Mouse (Mus musculus) kidney, adult 2 months (tissue): ENCODE data around the gene Bcl2l1. TPM values are rescaled to one million over a fixed set of nuclear protein-coding genes. Genes with fewer than 3 reads are reported as not detected.
A peak's percentile ranks its signal among the peaks of the same experiment; 100 is the strongest.

Source experiments
- DNase-seq: peaks from one replicate; pipeline ENCODE4 v3.0.0; 2021
- H3K27ac ChIP-seq: fragments of 200-500 bp; 2 replicates; pipeline ENCODE4 v1.5.1; 2012; ENCODE audit warnings: low read depth, low read length, control low read depth, inconsistent platforms; ENCODE audit not compliant: insufficient read depth
- H3K27me3 ChIP-seq: fragments of 200-500 bp; replicated peaks from 2 replicates; pipeline ENCODE4 v1.6.1; 2012; ENCODE audit warnings: mild to moderate bottlenecking, moderate library complexity, low read length, inconsistent platforms; ENCODE audit not compliant: control insufficient read depth, insufficient read depth
- H3K36me3 ChIP-seq: fragments of 200-500 bp; 2 replicates; pipeline ENCODE4 v1.6.1; 2012; ENCODE audit warnings: mild to moderate bottlenecking, moderate library complexity, low read length, inconsistent platforms; ENCODE audit not compliant: control insufficient read depth, insufficient read depth
- H3K4me1 ChIP-seq: fragments of 200-500 bp; 2 replicates; pipeline ENCODE4 v1.6.1; 2011; ENCODE audit warnings: low read length; ENCODE audit not compliant: control insufficient read depth, insufficient read depth
- H3K4me3 ChIP-seq: fragments of 200-500 bp; 2 replicates; pipeline ENCODE4 v1.5.1; 2011; ENCODE audit warnings: mild to moderate bottlenecking, low read depth, low read length, control low read depth; ENCODE audit not compliant: insufficient read depth
- CTCF ChIP-seq: fragments of 200-500 bp; conservative IDR thresholded peaks from 2 replicates; pipeline ENCODE4 v1.5.1; 2011; ENCODE audit warnings: low read depth, mild to moderate bottlenecking, control low read depth, low read length, moderate library complexity, mixed read lengths; ENCODE audit not compliant: insufficient read depth, insufficient read length
- POLR2A ChIP-seq: fragments of 200-500 bp; IDR thresholded peaks from one replicate; pipeline ENCODE4 v1.6.1; 2011; ENCODE audit warnings: low read depth, low read length, control low read depth
- WGBS: fragments of 180-500 bp; shearing (Covaris S2); methylation state at CpG from one replicate; pipeline ENCODE4 v1.1.7; 2018; 5-methylcytosine and 5-hydroxymethylcytosine counted together
- polyA plus RNA-seq: library from polyadenylated mRNA; depleted of rRNA; stranded (reverse); fragments of >200 nt; gene quantifications from 2 replicates; pipeline ENCODE4 v1.2.3, GENCODE M21; 2012

Bcl2l1 gene
- polyA plus RNA-seq, 1 experiment: 126 TPM

DNA sequence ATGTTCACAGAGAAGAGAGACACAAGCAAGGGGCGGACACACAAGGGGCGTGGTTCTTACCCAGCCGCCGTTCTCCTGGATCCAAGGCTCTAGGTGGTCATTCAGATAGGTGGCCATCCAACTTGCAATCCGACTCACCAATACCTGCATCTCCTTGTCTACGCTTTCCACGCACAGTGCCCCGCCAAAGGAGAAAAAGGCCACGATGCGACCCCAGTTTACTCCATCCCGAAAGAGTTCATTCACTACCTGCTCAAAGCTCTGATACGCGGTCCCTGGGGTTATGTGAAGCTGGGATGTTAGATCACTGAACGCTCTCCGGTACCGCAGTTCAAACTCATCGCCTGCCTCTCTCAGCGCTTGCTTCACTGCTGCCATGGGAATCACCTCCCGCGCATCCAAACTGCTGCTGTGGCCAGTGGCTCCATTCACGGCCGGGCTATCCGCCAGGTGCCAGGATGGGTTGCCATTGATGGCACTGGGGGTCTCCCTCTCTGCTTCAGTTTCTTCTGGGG, 2.1 kb downstream of the Bcl2l1 start:
- Histone ChIP-seq H3K4me1 (peaks cover 24% of the 10 kb centered on the region), H3K36me3 (peaks cover 2% of the 10 kb centered on the region; the same call in 1 of the 2 replicates), H3K4me3 (peak overlapping the region; percentile 91), H3K27me3 (no peaks in the 10 kb centered on the region), H3K27ac (peak overlapping the region; percentile 100)
- WGBS: 13% methylated on average over 23 of the region's 23 CpGs
- peak; percentile 64 for DNase-seq
- no peak for TF ChIP-seq POLR2A
- no peak for TF ChIP-seq CTCF

DNA sequence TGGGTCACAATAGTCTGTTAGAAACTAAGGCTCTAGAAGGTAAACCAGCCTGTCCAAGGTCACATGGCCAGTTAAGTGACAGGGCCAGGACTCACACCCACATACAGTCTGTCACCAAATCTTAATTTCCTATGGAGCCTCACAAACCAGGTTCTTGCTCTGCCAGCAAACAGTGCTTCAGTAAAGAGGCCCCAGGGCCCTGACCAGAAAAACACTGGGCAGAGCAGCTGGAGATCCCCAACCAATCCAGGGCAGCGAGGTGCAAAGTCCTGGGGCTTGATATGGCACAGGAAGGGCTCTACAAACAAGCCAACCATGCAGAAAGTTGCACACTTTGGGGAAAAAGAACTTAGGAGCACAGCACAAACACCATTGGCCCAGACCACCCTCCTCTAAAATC, 3.0 kb downstream of the Bcl2l1 start:
- DNase-seq: peak; percentile 89
- TF ChIP-seq CTCF: no peak
- TF ChIP-seq POLR2A: no peak
- Histone ChIP-seq H3K27me3 (no peaks in the 10 kb centered on the region), H3K27ac (peak overlapping the region; percentile 100), H3K4me3 (peak overlapping the region; percentile 91), H3K36me3 (peaks cover 2% of the 10 kb centered on the region; the same call in 1 of the 2 replicates), H3K4me1 (peaks cover 26% of the 10 kb centered on the region)
- 8% methylated on average over 1 of the region's 1 CpGs for WGBS

GRCm38 (mm10) chr2:152828011-152828370, 3.5 kb downstream of the Bcl2l1 start:
- Histone ChIP-seq H3K36me3 (peaks cover 2% of the 10 kb centered on the region; the same call in 1 of the 2 replicates), H3K4me1 (peaks cover 26% of the 10 kb centered on the region), H3K4me3 (peak overlapping the region; percentile 91), H3K27me3 (no peaks in the 10 kb centered on the region), H3K27ac (peak overlapping the region; percentile 100)
- peak; percentile 83 for DNase-seq
- TF ChIP-seq POLR2A: no peak
- TF ChIP-seq CTCF: no peak
- WGBS: 13% methylated on average over 4 of the region's 4 CpGs

DNA sequence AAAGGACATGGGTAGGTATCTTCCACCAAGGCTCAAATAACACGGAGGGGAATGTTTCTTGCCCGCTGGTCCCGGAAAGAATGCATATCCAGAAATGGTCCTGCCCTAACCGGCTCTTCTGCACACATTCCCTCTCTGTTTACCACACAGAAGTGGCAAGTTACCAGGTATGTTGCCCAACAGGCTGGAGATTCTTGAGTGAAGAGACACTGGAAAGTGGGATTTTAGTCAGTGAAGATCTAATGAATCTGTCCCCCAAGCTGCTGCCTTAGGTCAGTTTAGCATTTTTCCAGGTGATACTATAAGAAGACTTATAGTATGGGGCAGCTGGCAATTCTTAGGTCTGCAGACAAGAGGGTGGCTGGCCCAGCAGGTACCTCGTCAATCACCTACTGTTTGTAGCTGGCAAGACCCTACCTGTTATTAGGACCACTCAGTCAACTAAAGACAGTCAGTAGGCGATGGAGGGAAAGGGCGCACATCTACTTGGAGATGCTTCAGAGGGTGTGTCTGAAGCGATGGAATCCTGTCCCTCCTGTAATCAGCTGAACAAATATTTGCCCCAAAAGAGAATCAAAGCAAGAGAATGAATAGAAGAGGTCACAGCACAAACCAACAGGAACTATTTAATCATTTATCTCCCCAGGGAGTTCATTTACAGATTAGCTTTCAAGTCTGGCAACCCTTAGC, 4.1 kb downstream of the Bcl2l1 start:
- H3K4me3 ChIP-seq: peak overlapping the region; percentile 91
- DNase-seq: peak; percentile 35

GRCm38 (mm10) chr2:152826481-152826880, 5.0 kb downstream of the Bcl2l1 start:
- DNase-seq: peak; percentile 3
- peak overlapping the region; percentile 67 for H3K27ac ChIP-seq
- no peaks in the 10 kb centered on the region for H3K27me3 ChIP-seq
- peaks cover 2% of the 10 kb centered on the region; the same call in 1 of the 2 replicates for H3K36me3 ChIP-seq
- H3K4me1 ChIP-seq: peaks cover 35% of the 10 kb centered on the region
- TF ChIP-seq CTCF: no peak
- WGBS: 56% methylated on average over 3 of the region's 3 CpGs
- no peak overlapping the region; the same call in 1 of the 2 replicates for H3K4me3 ChIP-seq

More for the DNA sequence above, 4.1 kb downstream of the Bcl2l1 start:
- Histone ChIP-seq H3K27me3 (no peaks in the 10 kb centered on the region), H3K27ac (peak overlapping the region; percentile 100), H3K36me3 (peaks cover 2% of the 10 kb centered on the region; the same call in 1 of the 2 replicates), H3K4me1 (peaks cover 29% of the 10 kb centered on the region)
- WGBS: 24% methylated on average over 8 of the region's 8 CpGs
- no peak for TF ChIP-seq CTCF

DNA sequence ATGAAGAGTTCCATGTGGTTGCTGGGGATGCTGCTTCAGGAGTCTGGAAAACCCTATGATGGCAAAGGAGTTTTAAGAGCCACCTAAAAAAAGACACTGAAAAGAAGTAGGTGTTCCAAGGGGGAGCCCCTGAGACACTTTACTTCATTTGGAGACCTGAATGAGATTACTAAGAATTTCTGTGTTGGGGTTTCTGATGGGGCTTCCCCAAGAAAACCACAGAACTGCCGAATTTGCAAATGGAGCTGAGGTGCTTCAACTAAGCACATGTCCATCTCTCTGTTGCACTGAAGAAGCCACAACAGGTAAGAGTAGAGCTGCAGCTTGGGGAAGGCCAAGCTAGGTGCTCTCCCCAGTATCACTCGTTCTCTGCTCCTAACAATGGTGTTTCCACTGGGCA, 5.8 kb downstream of the Bcl2l1 start:
- Histone ChIP-seq H3K27ac (no peak overlapping the region), H3K4me1 (peaks cover 41% of the 10 kb centered on the region), H3K36me3 (peaks cover 2% of the 10 kb centered on the region; the same call in 1 of the 2 replicates), H3K27me3 (no peaks in the 10 kb centered on the region), H3K4me3 (no peak overlapping the region)
- WGBS: 66% methylated on average over 2 of the region's 2 CpGs
- TF ChIP-seq POLR2A: no peak
- no peak for DNase-seq

DNA sequence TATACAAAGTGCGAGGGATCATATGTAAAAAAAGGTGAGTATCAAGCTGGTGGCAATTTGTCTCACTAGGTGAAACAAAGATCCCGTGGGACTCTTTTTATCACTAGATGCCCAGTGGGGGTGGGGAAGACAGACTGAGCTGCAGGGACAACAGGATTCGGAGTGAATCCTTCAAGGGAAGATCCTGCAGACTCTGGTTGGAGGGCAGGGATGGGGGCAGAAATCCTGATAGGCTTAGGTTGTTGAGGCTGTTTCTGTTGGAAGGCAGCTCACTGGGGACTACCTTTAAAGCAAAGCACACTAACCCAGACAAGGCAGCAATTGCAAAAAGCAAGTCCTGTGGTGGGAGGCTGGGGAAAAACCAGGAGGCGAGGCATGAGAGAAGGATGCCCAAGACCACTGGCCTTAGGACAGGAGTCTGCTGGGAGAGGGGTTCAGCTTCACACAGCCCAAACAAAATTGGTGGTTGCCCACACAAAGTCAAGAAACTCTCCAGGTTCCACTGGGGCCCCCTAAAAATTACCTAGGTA, 6.3 kb downstream of the Bcl2l1 start:
- Histone ChIP-seq H3K36me3 (peaks cover 2% of the 10 kb centered on the region; the same call in 1 of the 2 replicates), H3K27ac (peak overlapping the region; percentile 37; the same call in 1 of the 2 replicates), H3K27me3 (no peaks in the 10 kb centered on the region), H3K4me3 (no peak overlapping the region), H3K4me1 (peaks cover 46% of the 10 kb centered on the region)
- DNase-seq: no peak
- WGBS: 76% methylated on average over 4 of the region's 4 CpGs
- no peak for TF ChIP-seq POLR2A
- no peak for TF ChIP-seq CTCF
